In the genomic region with DNA sequence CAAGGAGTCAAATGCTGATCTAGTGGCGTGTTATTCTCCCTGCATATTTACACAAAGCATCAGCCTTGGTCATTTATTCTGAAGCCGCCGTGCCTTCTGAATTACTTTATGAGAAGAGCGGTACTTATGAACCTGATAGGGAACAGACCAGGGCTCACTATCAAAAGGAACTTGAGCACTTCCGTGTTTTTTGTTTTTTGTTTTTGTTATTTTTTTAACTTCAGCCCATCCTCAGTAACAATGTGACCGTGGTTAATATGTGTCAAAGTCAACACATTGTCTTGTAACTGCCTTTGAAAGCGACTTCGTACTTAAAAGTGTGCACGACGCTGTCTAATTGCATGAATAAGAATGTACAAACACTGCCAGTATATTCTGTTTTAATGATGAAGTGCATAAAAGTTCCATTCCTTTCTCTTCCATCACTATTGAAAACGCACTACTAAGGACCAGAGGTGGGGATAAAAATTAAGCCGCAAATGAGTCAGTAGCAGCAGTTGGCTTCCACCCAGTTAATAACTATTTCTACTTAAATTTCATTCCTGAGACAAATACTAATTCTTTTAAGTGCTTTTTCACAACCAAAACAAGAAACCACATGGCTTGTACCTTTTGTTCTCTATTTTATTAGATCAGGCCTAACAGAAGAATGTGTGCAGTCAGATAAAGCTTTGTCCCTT, we compare ENCODE assay signal across 9 mouse cellular contexts. TPM values are rescaled to one million over a fixed set of nuclear protein-coding genes. Genes with fewer than 3 reads are reported as not detected.
A peak's percentile ranks its signal among the peaks of the same experiment; 100 is the strongest.
DNase-seq lines count a peak whose midpoint lies in the region; ATAC-seq and TF ChIP-seq lines count a peak whose summit lies in the region.
"Had no signal": no experiment of that assay in that cellular context is flagged by ENCODE, and none has a peak within 500 bp of the region (broad histone marks: within the 10 kb centered on the region; RNA-seq: fewer than 3 reads in every experiment).

No protein-coding gene starts in this region.

- DNase-seq in kidney, adult 18-20 months, result no peak
- no peak for DNase-seq in hindbrain, postnatal 0 days (ENCODE audit: low spot score)
- no peak for DNase-seq in adrenal gland, adult (ENCODE audit: inconsistent age in 2 of 2, low spot score in 1 of 2)
- DNase-seq in left cerebral cortex, postnatal 14 days (ENCODE audit: low spot score in 2 of 2), result no peak
- DNase-seq in spleen, postnatal 4 days (ENCODE audit: low spot score in 2 of 2), result no peak

- H3K27ac ChIP-seq in kidney, embryonic 16.5 days (ENCODE audit: low read length), result peak overlapping the region; percentile 76; the same call in 1 of the 2 replicates
- no peak overlapping the region for H3K27ac ChIP-seq in embryonic facial prominence, embryonic 13.5 days
- peak overlapping the region; percentile 90 for H3K27ac ChIP-seq in hindbrain, postnatal 0 days

- H3K79me2 ChIP-seq in myocyte (ENCODE audit: control insufficient read depth, insufficient read depth), result no peaks in the 10 kb centered on the region

- peak overlapping the region; percentile 70 for H3K9ac ChIP-seq in kidney, embryonic 16.5 days (replicated peaks; ENCODE audit: low read length)
- H3K9ac ChIP-seq in embryonic facial prominence, embryonic 13.5 days, result peak overlapping the region; percentile 77
- H3K9ac ChIP-seq in hindbrain, postnatal 0 days (replicated peaks; ENCODE audit: low read length), result peak overlapping the region; percentile 80

- intact Hi-C loops in left cerebral cortex, postnatal 14 days (cut with DNase I), result loop anchor here (5.0 to 10.0 kb wide), 3 partner anchors 397 to 525 kb away; no protein-coding TSS in a partner anchor

- no peaks in the 10 kb centered on the region for H3K9me3 ChIP-seq in kidney, embryonic 16.5 days (ENCODE audit: low read length)
- no peaks in the 10 kb centered on the region for H3K9me3 ChIP-seq in embryonic facial prominence, embryonic 13.5 days
- H3K9me3 ChIP-seq in hindbrain, postnatal 0 days (ENCODE audit: low read length), result no peaks in the 10 kb centered on the region

- H3ac ChIP-seq in myocyte (ENCODE audit: control insufficient read depth, insufficient read length), result peak overlapping the region; percentile 56

- ATAC-seq in kidney, embryonic 16.5 days (ENCODE audit: low FRiP score, low TSS enrichment), result no peak
- ATAC-seq in embryonic facial prominence, embryonic 13.5 days (ENCODE audit: insufficient number of reproducible peaks, insufficient read depth, low FRiP score, low TSS enrichment, low read depth), result no peak
- ATAC-seq in hindbrain, postnatal 0 days, result no peak

- H3K4me3 ChIP-seq in kidney, embryonic 16.5 days (ENCODE audit: low read length), result peak overlapping the region; percentile 73
- H3K4me3 ChIP-seq in embryonic facial prominence, embryonic 13.5 days, result peak overlapping the region; percentile 71
- peak overlapping the region; percentile 90 for H3K4me3 ChIP-seq in hindbrain, postnatal 0 days (ENCODE audit: low read length)
- H3K4me3 ChIP-seq in myocyte, result peak overlapping the region; percentile 37

- peaks cover 7% of the 10 kb centered on the region; the same call in 1 of the 2 replicates for H3K4me1 ChIP-seq in kidney, embryonic 16.5 days (ENCODE audit: insufficient read depth, low read length)
- H3K4me1 ChIP-seq in embryonic facial prominence, embryonic 13.5 days, result peaks cover 5% of the 10 kb centered on the region; the same call in 1 of the 2 replicates
- no peaks in the 10 kb centered on the region for H3K4me1 ChIP-seq in hindbrain, postnatal 0 days (ENCODE audit: insufficient read depth, low read length)

- TF ChIP-seq POLR2A in myocyte (IDR thresholded peaks at IDR 0.05; ENCODE audit: insufficient read length, low read depth), result no peak

- TF ChIP-seq CTCF in hindbrain, postnatal 0 days (IDR thresholded peaks at IDR 0.05; ENCODE audit: low read depth), result no peak

- no peaks in the 10 kb centered on the region for H3K27me3 ChIP-seq in kidney, embryonic 16.5 days (ENCODE audit: insufficient read depth, low read length)
- H3K27me3 ChIP-seq in embryonic facial prominence, embryonic 13.5 days, result peaks cover 6% of the 10 kb centered on the region; the same call in 1 of the 2 replicates
- no peaks in the 10 kb centered on the region for H3K27me3 ChIP-seq in hindbrain, postnatal 0 days (ENCODE audit: insufficient read depth, low read length)
- no peaks in the 10 kb centered on the region for H3K27me3 ChIP-seq in myocyte (ENCODE audit: control insufficient read depth, insufficient read depth, insufficient read length)

- WGBS in kidney, embryonic 16.5 days, result 14% methylated on average over 12 of the region's 12 CpGs
- WGBS in embryonic facial prominence, embryonic 13.5 days, result 15% methylated on average over 12 of the region's 12 CpGs
- WGBS in hindbrain, postnatal 0 days, result 4% methylated on average over 12 of the region's 12 CpGs

- H3K36me3 ChIP-seq in kidney, embryonic 16.5 days (ENCODE audit: insufficient read depth, low read length), result no peaks in the 10 kb centered on the region
- no peaks in the 10 kb centered on the region for H3K36me3 ChIP-seq in embryonic facial prominence, embryonic 13.5 days
- no peaks in the 10 kb centered on the region for H3K36me3 ChIP-seq in hindbrain, postnatal 0 days (ENCODE audit: insufficient read depth, low read length)
- no peaks in the 10 kb centered on the region for H3K36me3 ChIP-seq in myocyte (ENCODE audit: control insufficient read depth, insufficient read depth)

- peak overlapping the region; percentile 90 for H3K4me2 ChIP-seq in kidney, embryonic 16.5 days (replicated peaks; ENCODE audit: low read depth, low read length)
- H3K4me2 ChIP-seq in embryonic facial prominence, embryonic 13.5 days, result peak overlapping the region; percentile 94
- H3K4me2 ChIP-seq in hindbrain, postnatal 0 days (ENCODE audit: low read depth, low read length), result peak overlapping the region; percentile 75
- peak overlapping the region; percentile 74 for H3K4me2 ChIP-seq in myocyte (ENCODE audit: low read depth)

TF ChIP-seq in myocyte, 11 proteins besides CTCF, POLR2A, EP300 and RAD21:
- no peak for TF ChIP-seq TCF12 (IDR thresholded peaks at IDR 0.05; ENCODE audit: insufficient read depth, poor library complexity, severe bottlenecking)
- no peak for TF ChIP-seq SRF (IDR thresholded peaks at IDR 0.05; ENCODE audit: control insufficient read depth, insufficient read length, low read depth)
- TF ChIP-seq REST (IDR thresholded peaks at IDR 0.05; ENCODE audit: insufficient read depth, insufficient read length), result no peak
- no peak for TF ChIP-seq POLR2AphosphoS2 (IDR thresholded peaks at IDR 0.05; ENCODE audit: insufficient read length, low read depth)
- TF ChIP-seq MYOD1 (IDR thresholded peaks at IDR 0.05; ENCODE audit: control insufficient read depth in 1 of 3, insufficient read length in 2 of 3, low read depth in 2 of 3), result no peak
- TF ChIP-seq CEBPB (IDR thresholded peaks at IDR 0.05; ENCODE audit: insufficient read depth, poor library complexity, severe bottlenecking), result no peak
- no peak for TF ChIP-seq E2F4 (IDR thresholded peaks at IDR 0.05; ENCODE audit: insufficient read depth)
- no peak for TF ChIP-seq TCF3 (IDR thresholded peaks at IDR 0.05; ENCODE audit: insufficient read length, low read depth)
- TF ChIP-seq MAX (IDR thresholded peaks at IDR 0.05; ENCODE audit: low read depth), result no peak
- TF ChIP-seq MYOG (IDR thresholded peaks at IDR 0.05; ENCODE audit: control insufficient read depth in 1 of 3, insufficient read depth in 1 of 3, insufficient read length in 2 of 3, low read depth in 2 of 3), result no peak
- TF ChIP-seq USF1 (IDR thresholded peaks at IDR 0.05; ENCODE audit: low read depth), result no peak

RNA-seq across cellular contexts. Expression of gene Thsd7a, which starts 0.5 kb away (rescaled TPM):
- 7.9 and 8.4 TPM in 2 replicates for polyA plus RNA-seq in kidney, embryonic 16.5 days (2015; fragmentation: Nextera tagmentation; extraction: Ambion mirVana)
- polyA plus RNA-seq in embryonic facial prominence, embryonic 13.5 days (2015; fragmentation: Nextera tagmentation; extraction: Ambion mirVana), result 3.6 and 3.9 TPM in 2 replicates
- 20.8 and 21.2 TPM in 2 replicates for total RNA-seq in hindbrain, postnatal 0 days (2014; rRNA removed)
- 16.3 and 16.5 TPM in 2 replicates for polyA plus RNA-seq in hindbrain, postnatal 0 days (2015; fragmentation: Nextera tagmentation; extraction: Ambion mirVana)
- polyA plus RNA-seq in myocyte (2012; fragmentation: generic; extraction: Trizol), result 5.0 TPM
- total RNA-seq in left cerebral cortex, postnatal 14 days (2021), result 10 to 100 TPM; 48.0 to 58.4 TPM
- total RNA-seq: granulocyte monocyte progenitor cell, adult 5-6 weeks had no signal

Comparison
In these comparisons a context has a peak if more than half of its experiments do, and no peak if none do; other contexts are left out.
1. H3K4me3 ChIP-seq: peak in every context shown above with its lines; median percentile 90 in hindbrain, postnatal 0 days; 73 in kidney, embryonic 16.5 days; 71 in embryonic facial prominence, embryonic 13.5 days; 37 in myocyte.